Mouse (Mus musculus) megakaryocyte progenitor cell, adult 5-6 weeks (primary cell): Measurements from ENCODE around the gene Tbx21. TPM values are rescaled to one million over a fixed set of nuclear protein-coding genes. Genes with fewer than 3 reads are reported as not detected.

Source experiments
- ATAC-seq: replicated peaks from 2 replicates; pipeline ENCODE4 v1.8.0; 2016; ENCODE audit warnings: mild to moderate bottlenecking, moderate TSS enrichment, inconsistent platforms; ENCODE audit not compliant: poor library complexity
- total RNA-seq, 2 experiments: library from RNA; stranded (forward) in 1 of 2; stranded (reverse) in 1 of 2; fragments of 157-497, 149-512 nt in 1 of 2; fragments of 200-1000 nt in 1 of 2; gene quantifications; 2 replicates each; pipeline versions ENCODE4 v1.2.3 to v1.2.4; 2015 to 2017

Gene Tbx21
- total RNA-seq, 2 experiments from 2014 or later = not detected

GRCm38 (mm10) chr11:97133270-97133669, 18.1 kb upstream of the Tbx21 start:
- ATAC-seq = no peak

GRCm38 (mm10) chr11:97132185-97132584, 17.1 kb upstream of the Tbx21 start:
- ATAC-seq = no peak

- no peak for ATAC-seq
Measured at GRCm38 (mm10) chr11:97131683-97132082, 16.6 kb upstream of the Tbx21 start.

DNA sequence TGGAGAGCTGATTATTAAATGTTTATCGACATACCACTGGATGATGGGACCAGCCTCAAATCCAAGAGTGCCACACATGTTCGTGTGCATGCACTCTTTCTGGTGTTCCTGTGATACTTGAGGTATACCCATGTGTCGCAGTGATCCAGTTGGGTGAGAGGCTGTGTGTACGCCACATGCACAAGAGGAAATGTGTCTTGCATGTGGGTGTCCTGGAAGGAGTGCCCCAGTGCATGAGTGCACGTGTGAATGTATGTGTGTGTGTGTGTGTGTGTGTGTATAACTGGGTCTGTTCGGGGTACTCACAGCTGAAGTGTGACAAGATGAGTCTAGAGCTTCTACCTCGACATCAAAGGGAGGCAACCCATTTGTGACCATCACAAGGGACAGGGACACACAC, 15.2 kb upstream of the Tbx21 start:
- ATAC-seq = no peak

DNA sequence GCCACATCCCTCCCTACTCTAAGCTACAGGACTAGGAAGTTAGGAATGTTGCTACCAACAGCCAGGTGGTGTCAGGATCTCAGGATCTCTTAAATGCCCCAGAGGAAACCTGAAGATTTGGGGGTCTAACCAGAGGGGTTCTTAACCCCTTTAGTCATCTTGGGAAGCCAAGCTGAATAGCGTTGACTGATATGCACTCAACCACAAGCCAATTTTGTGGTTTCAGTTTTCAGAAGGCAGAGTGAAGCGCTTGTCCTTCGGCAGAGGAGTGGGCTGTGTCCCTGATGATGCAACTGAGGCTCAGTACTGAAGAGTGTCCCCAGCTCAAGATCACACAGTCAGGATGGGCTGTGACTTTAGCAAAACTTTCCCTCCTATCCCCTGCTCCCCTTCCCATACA, 13.8 kb upstream of the Tbx21 start:
- ATAC-seq = no peak

DNA sequence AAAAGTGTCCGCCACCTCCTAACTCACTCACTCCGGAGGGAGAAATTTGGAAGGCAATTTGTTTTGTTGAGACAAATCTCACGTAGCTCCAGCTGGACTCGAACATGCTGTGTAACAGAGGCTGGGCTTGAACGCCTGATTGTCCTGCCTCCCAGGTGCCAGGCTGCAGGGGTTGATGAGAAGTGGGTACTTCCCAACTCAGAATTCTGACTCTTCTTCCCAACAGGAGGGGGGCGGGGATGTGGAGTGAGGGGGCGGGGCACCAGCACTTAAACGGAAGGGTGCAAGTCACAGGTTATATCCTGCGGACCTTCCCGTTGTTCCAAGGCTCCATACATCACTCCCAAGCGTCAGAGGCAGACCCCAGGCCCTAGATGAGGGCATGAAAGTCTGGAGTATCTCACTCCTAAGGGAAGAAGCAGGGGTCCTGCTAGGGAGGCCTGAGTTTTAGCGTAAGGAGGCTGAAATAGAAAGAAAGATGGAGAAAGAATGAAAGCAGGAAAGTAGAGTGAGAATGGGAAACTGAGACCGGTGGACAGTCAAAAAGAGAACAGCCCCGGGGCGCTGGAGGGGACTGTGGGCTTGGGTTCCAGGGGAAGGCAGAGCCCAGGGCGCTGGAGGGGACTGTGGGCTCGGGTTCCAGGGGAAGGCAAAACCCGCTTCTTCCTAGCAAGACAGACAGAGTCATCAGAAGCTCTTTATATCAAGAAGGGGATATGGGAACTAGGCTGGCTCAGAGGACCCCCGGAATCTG, 12.5 kb upstream of the Tbx21 start:
- ATAC-seq = no peak

DNA sequence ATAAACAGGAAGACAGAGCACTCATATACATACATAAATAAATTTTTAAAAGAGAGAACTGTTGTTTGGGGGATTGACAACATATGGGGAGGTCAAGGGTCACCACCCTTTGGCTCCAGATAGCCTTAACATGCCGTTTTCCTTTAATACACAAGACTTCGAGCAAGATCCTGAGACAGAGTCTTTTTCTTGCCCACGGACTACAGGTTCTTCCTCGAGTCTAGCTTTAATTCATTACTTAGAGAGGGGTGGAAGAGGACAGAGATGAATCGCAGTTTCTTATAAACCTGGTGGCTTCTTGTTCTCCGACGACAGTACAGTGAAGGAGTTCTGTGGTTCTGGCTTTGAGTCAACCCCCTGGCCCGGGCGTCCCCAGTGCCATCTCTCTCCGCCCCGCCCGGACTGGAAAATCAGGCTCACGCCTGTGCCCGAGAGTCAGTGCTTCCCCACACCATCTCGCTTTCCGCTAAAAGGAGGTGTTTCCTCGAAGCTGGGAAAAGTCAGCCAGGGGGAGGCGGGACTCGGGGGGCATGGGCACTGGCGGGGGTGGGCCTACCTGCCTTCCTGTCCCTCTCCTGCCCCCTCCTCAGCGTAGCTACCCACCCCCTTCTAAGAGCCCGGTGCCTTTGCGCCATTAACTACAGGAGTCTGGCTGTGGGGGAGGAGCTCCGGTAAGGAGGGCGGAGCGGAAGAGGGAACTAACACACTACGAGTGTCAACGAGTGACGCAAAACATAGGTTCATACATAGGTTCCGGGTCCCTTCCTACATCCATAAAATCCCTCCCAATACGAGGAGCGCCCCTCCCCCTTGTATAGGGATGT, 11.7 kb upstream of the Tbx21 start:
- ATAC-seq = peak; percentile 88

DNA sequence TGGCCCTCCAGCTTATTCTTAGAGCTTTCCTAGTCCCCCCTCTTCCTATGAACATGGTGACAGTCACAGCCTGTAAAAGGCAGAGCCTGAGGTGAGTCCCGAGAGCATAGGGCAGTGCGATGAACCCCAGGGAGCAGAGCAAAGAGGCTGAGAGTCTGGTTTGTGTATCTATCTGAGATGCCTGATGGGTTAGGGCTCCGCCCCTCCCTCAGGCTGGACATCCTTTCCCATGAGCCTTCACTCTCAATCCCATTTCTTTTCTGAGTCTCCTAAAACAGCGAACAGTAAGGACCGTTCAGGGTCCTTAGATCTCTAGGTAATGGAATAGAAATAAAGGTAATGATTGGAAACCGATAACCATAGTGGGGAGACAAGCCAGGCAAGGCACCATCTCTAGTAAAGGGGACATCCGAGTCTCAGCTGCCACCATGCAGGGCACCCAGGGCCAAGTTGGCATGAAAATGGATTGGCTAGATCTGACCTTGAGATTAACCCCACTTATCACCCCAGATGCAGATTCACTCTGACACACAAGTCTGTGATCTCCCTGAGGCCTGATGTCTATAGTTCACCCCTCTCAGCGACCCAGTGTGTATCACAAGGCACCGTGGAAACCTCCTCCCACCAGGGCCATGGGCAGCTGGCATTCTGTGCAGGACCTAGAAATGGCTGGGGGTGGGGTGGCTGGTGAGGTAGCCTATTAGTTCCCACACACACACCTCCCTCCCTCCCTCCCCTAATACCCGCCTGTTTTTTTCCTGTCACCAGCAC, 9.3 kb upstream of the Tbx21 start:
- ATAC-seq = no peak

GRCm38 (mm10) chr11:97123282-97123890, 8.3 kb upstream of the Tbx21 start:
- 0 out of 2 replicates have a peak, but pooled peaks have one; percentile 43 for ATAC-seq

GRCm38 (mm10) chr11:97120641-97121040, 5.5 kb upstream of the Tbx21 start:
- no peak for ATAC-seq

GRCm38 (mm10) chr11:97120221-97120620, 5.1 kb upstream of the Tbx21 start:
- no peak for ATAC-seq

- ATAC-seq = no peak
Measured at GRCm38 (mm10) chr11:97115797-97116196, 666 bp upstream of the Tbx21 start.

GRCm38 (mm10) chr11:97112519-97113125, 2.5 kb downstream of the Tbx21 start:
- ATAC-seq = no peak

DNA sequence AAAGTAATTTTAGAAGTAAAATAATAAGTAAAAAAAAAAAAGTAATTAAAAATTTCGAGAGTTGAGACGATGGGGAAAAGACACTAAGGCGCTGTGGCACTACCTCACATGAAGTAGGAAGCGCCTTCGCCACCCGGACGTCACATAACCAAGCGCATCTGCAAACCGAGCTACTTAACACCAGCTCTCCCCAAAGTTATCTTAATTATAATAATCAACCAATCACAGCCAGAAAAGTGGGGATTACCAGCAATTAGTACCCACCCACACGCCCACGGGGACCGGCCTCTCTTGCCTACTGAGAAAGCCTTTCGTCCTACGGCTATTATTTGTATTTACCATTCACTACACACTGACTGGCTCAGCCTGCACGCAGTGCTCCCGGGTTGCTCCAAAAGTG, 6.2 kb downstream of the Tbx21 start:
- no peak for ATAC-seq

DNA sequence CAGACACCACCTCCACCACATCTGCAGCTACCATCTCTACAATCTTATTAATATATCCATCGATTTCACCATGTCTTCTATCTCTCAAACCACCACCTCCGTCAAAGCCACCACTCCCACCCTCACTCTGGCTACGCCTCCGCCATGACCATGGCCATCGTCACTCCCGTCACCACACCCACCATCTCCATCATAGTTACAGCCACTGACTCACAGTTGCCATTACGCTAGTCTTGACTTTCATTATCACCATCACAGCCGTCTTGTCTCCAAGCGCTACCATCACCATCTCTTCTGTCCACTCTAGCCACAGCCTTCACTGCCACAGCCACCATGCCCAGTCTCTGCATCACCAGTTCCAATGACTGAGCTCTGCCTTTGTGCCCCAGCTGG, 11.0 kb downstream of the Tbx21 start:
- ATAC-seq = no peak

DNA sequence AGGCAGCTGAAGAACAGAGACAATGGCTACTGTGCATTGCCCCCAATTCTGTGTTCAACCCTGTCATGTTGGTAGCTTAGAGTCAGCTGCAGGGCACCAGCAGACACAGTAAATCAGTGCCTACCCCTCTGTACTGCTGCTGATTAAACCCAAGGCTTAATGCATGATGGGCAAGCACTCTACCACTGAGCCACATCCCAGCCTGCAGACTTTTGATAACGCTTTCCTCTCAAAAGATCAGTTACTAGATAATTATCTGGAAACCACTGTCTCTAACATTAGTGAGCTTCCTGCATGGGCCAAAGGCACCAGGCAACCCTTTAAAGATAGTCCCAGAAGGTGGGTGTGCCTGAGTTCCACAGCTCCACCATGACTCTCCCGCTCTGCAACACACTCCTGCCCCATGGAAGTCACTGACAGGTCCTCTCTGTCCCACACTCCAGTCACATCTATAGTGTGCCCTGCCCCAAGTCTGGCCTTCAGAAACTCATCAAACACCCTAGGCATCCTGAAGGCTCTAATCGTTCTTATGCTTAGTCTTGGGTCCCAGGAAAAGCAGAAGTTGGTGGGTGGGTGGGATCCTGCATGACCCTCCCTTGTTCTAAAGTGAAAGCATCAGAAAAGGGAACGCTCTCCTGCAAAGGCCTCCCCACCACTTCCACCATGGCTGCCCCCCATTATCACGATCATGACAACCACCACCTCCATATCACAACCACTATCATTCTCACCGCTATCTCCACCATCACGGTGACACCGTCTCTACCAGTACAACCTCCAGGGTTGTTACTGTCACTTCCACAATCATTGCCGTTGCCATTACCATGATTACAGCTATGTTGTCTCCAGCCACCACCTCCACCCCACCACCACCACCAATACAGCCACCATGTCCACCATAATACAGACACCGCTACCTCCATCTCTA, 11.7 kb downstream of the Tbx21 start:
- ATAC-seq = peak; percentile 59

DNA sequence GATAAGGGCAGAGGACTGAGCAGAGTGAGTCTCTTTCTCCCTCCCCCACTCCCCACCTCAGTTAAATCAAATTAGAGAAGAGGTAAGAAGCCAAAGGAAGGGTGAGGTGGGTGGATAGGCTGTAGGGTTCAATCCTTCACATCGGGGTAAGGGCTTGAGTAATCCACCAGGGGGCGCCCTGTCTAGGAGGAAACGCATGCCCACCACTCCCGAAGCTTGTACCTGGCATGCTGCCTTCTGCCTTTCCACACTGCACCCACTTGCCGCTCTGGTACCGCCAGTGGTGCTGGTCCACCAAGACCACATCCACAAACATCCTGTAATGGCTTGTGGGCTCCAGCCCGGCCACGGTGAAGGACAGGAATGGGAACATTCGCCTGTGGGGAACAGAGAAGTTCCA, 13.4 kb downstream of the Tbx21 start:
- peak; percentile 73 for ATAC-seq

- ATAC-seq = no peak
Measured at GRCm38 (mm10) chr11:97098791-97099190, 16.3 kb downstream of the Tbx21 start.

DNA sequence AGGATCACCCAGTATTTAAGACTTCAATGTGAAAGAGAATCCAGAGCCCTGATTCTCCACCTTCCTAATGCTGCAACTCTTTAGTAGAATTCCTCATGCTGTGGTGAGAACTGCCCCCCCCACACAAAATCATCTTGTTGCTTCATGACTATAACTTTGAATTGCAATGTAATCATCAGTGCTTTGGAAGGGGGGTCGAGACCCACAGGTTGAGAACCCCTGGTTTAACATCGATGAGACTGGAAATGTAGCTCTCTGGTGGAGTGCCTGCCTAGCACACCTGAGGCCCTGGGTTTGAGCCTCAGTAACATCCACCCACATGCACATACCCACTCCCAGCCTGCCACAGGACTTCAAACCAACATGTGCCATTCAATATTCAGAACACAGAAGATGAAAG, 20.5 kb downstream of the Tbx21 start:
- no peak for ATAC-seq

GRCm38 (mm10) chr11:97086365-97086764, 28.8 kb downstream of the Tbx21 start:
- no peak for ATAC-seq
